Mouse (Mus musculus) erythroblast, embryonic 14.5 days (primary cell): ENCODE data around the gene Mepe.

Source experiments
- GATA1 ChIP-seq: IDR thresholded peaks from 2 replicates; pipeline ENCODE4 v1.6.1; 2012; ENCODE audit warnings: low read length, inconsistent platforms, mixed read lengths
- TAL1 ChIP-seq: IDR thresholded peaks from 3 replicates; pipeline ENCODE4 v1.6.1; 2012; ENCODE audit warnings: low read length, inconsistent platforms, mixed read lengths

GRCm38 (mm10) chr5:104376890-104377289 is 51.8 kb downstream of the Mepe start:
- TF ChIP-seq GATA1 (no peak), TAL1 (no peak)
